Mouse (Mus musculus): ENCODE data around the gene Kcnt1. TPM values are rescaled to one million over a fixed set of nuclear protein-coding genes. Genes with fewer than 3 reads are reported as not detected.

The Kcnt1 gene
- polyA plus RNA-seq, 1 experiment from 2014 or later, result 0.47 TPM

- 95% methylated on average over 3 of the region's 3 CpGs for WGBS
- Histone ChIP-seq H3K4me2 (ENCODE audit: low read depth, low read length) (no peak overlapping the region), H3K9me3 (ENCODE audit: control insufficient read depth, low read length) (no peaks in the 10 kb centered on the region), H3K27ac (replicated peaks; ENCODE audit: low read depth, low read length) (no peak overlapping the region), H3K4me3 (ENCODE audit: low read depth, low read length) (no peak overlapping the region), H3K36me3 (ENCODE audit: control insufficient read depth, insufficient read depth, low read length) (no peaks in the 10 kb centered on the region), H3K4me1 (ENCODE audit: control insufficient read depth, insufficient read depth, low read length) (no peaks in the 10 kb centered on the region), H3K9ac (ENCODE audit: low read depth, low read length) (no peak overlapping the region), H3K27me3 (replicated peaks; ENCODE audit: control insufficient read depth, insufficient read depth, low read length) (no peaks in the 10 kb centered on the region)
- ATAC-seq (ENCODE audit: low read depth), result no peak
- no peak for DNase-seq (ENCODE audit: low spot score)
Measured at GRCm38 (mm10) chr2:25884756-25885155, 21.2 kb downstream of the Kcnt1 start.

DNA sequence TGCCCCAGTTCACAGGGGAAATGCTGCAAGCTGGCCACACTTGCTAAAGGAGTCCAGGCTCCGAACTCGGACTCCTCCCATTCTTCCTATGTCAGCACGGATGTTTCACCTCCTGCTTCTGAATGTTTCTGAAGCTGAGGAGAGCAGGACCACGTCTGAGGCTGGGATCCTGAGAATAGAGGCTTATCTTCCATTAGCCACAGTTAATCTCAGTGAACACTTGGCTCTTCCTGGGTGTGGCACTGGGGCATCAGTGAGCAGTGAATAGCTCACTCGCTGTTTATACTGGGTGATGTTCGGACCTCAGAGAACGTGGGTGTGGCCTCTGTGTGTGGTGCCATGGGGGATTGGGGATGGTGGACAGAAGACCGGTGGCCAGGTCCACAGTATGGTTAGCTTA is 23.7 kb downstream of the Kcnt1 start:
- WGBS, result 58% methylated on average over 8 of the region's 8 CpGs
- H3K9ac ChIP-seq (ENCODE audit: low read depth, low read length), result no peak overlapping the region
- no peaks in the 10 kb centered on the region for H3K27me3 ChIP-seq (replicated peaks; ENCODE audit: control insufficient read depth, insufficient read depth, low read length)
- H3K4me3 ChIP-seq (ENCODE audit: low read depth, low read length), result no peak overlapping the region
- no peaks in the 10 kb centered on the region for H3K4me1 ChIP-seq (ENCODE audit: control insufficient read depth, insufficient read depth, low read length)
- no peaks in the 10 kb centered on the region for H3K36me3 ChIP-seq (ENCODE audit: control insufficient read depth, insufficient read depth, low read length)
- DNase-seq (ENCODE audit: low spot score) (no peak), ATAC-seq (ENCODE audit: low read depth) (no peak)
- no peak overlapping the region for H3K27ac ChIP-seq (replicated peaks; ENCODE audit: low read depth, low read length)
- H3K4me2 ChIP-seq (ENCODE audit: low read depth, low read length), result no peak overlapping the region
- no peaks in the 10 kb centered on the region for H3K9me3 ChIP-seq (ENCODE audit: control insufficient read depth, low read length)

DNA sequence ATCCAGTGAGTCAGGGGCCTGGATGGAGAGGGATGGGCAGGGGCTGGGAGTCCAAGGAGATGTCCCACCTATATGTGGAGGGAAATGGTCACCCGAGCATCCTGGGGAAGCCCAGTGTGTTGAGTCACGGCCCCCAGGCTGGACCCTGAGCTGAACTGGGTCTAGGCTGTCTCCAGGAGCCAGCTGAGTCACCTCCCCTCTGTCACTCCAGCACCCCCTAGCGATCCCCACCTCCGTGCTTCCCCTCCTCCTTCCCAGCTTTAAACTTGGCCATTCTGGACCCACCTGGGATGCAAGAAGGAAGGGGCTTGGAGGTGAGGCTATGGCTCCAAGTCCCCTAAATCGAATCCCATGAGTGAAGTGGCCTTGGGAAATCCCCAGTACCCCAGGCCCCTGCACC is 24.6 kb downstream of the Kcnt1 start:
- ATAC-seq (ENCODE audit: low read depth) (no peak), DNase-seq (ENCODE audit: low spot score) (no peak)
- Histone ChIP-seq H3K4me2 (ENCODE audit: low read depth, low read length) (no peak overlapping the region), H3K9ac (ENCODE audit: low read depth, low read length) (no peak overlapping the region), H3K27ac (replicated peaks; ENCODE audit: low read depth, low read length) (no peak overlapping the region), H3K9me3 (ENCODE audit: control insufficient read depth, low read length) (no peaks in the 10 kb centered on the region), H3K27me3 (replicated peaks; ENCODE audit: control insufficient read depth, insufficient read depth, low read length) (no peaks in the 10 kb centered on the region), H3K36me3 (ENCODE audit: control insufficient read depth, insufficient read depth, low read length) (no peaks in the 10 kb centered on the region), H3K4me3 (ENCODE audit: low read depth, low read length) (no peak overlapping the region), H3K4me1 (ENCODE audit: control insufficient read depth, insufficient read depth, low read length) (no peaks in the 10 kb centered on the region)
- 74% methylated on average over 3 of the region's 5 CpGs for WGBS

GRCm38 (mm10) chr2:25892440-25892839 is 28.9 kb downstream of the Kcnt1 start:
- H3K4me3 ChIP-seq (ENCODE audit: low read depth, low read length), result no peak overlapping the region
- no peak for DNase-seq (ENCODE audit: low spot score)
- no peak overlapping the region for H3K27ac ChIP-seq (replicated peaks; ENCODE audit: low read depth, low read length)
- 78% methylated on average over 7 of the region's 7 CpGs for WGBS
- no peak overlapping the region for H3K9ac ChIP-seq (ENCODE audit: low read depth, low read length)
- H3K9me3 ChIP-seq (ENCODE audit: control insufficient read depth, low read length), result no peaks in the 10 kb centered on the region
- H3K36me3 ChIP-seq (ENCODE audit: control insufficient read depth, insufficient read depth, low read length), result no peaks in the 10 kb centered on the region
- no peaks in the 10 kb centered on the region for H3K27me3 ChIP-seq (replicated peaks; ENCODE audit: control insufficient read depth, insufficient read depth, low read length)
- ATAC-seq (ENCODE audit: low read depth), result no peak
- H3K4me2 ChIP-seq (ENCODE audit: low read depth, low read length), result no peak overlapping the region
- H3K4me1 ChIP-seq (ENCODE audit: control insufficient read depth, insufficient read depth, low read length), result no peaks in the 10 kb centered on the region

DNA sequence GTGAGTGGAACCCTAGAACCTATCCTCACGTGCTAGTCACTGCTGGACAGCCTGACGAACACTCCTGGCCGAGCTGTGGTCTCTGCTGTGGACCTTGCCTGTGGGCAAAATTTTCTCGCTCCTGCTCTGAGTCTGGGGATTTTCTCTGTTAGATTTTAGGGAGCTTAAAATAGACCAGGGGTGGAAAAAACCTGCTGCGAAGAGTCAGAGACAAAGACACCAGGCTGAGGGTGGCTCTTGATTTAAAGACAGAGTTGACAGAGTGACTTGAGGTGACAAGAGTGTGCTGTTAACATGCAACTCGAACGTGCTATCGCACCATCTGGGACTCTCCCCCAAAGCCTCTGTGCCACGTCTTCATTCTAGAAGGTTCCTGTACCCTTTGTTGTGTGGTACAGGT is 35.4 kb downstream of the Kcnt1 start:
- ATAC-seq (ENCODE audit: low read depth) (no peak), DNase-seq (ENCODE audit: low spot score) (no peak)
- Histone ChIP-seq H3K9me3 (ENCODE audit: control insufficient read depth, low read length) (no peaks in the 10 kb centered on the region), H3K27ac (replicated peaks; ENCODE audit: low read depth, low read length) (no peak overlapping the region), H3K9ac (ENCODE audit: low read depth, low read length) (no peak overlapping the region), H3K4me1 (ENCODE audit: control insufficient read depth, insufficient read depth, low read length) (no peaks in the 10 kb centered on the region), H3K36me3 (ENCODE audit: control insufficient read depth, insufficient read depth, low read length) (no peaks in the 10 kb centered on the region), H3K4me3 (ENCODE audit: low read depth, low read length) (no peak overlapping the region), H3K27me3 (replicated peaks; ENCODE audit: control insufficient read depth, insufficient read depth, low read length) (no peaks in the 10 kb centered on the region), H3K4me2 (ENCODE audit: low read depth, low read length) (no peak overlapping the region)
- WGBS, result 77% methylated on average over 9 of the region's 9 CpGs

DNA sequence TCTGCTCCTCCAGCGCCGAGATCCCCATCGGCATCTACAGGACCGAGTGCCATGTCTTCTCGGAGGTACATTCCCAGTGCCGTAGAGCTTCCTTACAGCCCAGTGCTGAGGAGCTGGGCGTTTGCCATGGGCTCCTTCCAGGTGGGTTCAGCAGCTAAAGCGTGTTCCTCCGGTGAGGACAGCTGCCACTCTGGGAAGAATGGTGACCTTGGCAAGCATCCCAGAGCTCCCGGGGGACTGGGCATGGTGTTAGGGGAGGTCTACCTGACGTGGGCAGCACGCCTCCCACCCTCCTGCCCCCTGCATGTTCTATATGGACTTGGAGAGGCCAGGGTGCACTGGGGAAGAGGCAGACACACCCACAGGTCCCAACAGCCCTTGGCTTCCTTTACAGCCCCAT is 46.3 kb downstream of the Kcnt1 start:
- Histone ChIP-seq H3K27ac (replicated peaks; ENCODE audit: low read depth, low read length) (no peak overlapping the region), H3K9me3 (ENCODE audit: control insufficient read depth, low read length) (no peaks in the 10 kb centered on the region), H3K4me1 (ENCODE audit: control insufficient read depth, insufficient read depth, low read length) (no peaks in the 10 kb centered on the region), H3K9ac (ENCODE audit: low read depth, low read length) (no peak overlapping the region), H3K4me2 (ENCODE audit: low read depth, low read length) (no peak overlapping the region), H3K4me3 (ENCODE audit: low read depth, low read length) (no peak overlapping the region), H3K36me3 (ENCODE audit: control insufficient read depth, insufficient read depth, low read length) (no peaks in the 10 kb centered on the region), H3K27me3 (replicated peaks; ENCODE audit: control insufficient read depth, insufficient read depth, low read length) (no peaks in the 10 kb centered on the region)
- DNase-seq (ENCODE audit: low spot score), result no peak
- 83% methylated on average over 12 of the region's 12 CpGs for WGBS
- ATAC-seq (ENCODE audit: low read depth), result no peak

DNA sequence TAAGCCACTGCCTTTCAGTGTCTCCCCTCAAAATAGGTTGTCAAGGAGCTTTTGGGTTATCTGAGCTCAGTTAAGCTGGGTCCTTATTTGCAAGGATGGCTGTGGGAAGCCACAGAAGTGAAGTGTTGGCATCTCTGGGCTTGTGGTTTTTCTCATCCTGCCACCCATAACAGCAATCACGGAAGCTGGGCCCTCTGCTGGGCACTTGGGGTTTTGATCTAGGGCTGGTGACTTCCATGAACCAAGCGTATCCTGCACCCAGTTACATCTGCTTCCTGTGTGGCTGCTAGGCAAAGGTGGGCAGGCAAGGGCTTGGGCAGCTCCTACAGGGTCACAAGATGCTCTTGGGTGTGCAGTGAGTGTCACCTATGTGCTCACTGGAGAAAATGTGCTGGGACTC is 49.7 kb downstream of the Kcnt1 start:
- no peak overlapping the region for H3K4me2 ChIP-seq (ENCODE audit: low read depth, low read length)
- WGBS, result 37% methylated on average over 2 of the region's 2 CpGs

GRCm38 (mm10) chr2:25914201-25914600 is 50.7 kb downstream of the Kcnt1 start:
- H3K9me3 ChIP-seq (ENCODE audit: control insufficient read depth, low read length), result no peaks in the 10 kb centered on the region
- no peak for ATAC-seq (ENCODE audit: low read depth)
- H3K9ac ChIP-seq (ENCODE audit: low read depth, low read length), result no peak overlapping the region
- no peak for DNase-seq (ENCODE audit: low spot score)
- H3K4me2 ChIP-seq (ENCODE audit: low read depth, low read length), result no peak overlapping the region
- H3K4me3 ChIP-seq (ENCODE audit: low read depth, low read length), result no peak overlapping the region
- 83% methylated on average over 4 of the region's 4 CpGs for WGBS
- H3K27ac ChIP-seq (replicated peaks; ENCODE audit: low read depth, low read length), result no peak overlapping the region
- no peaks in the 10 kb centered on the region for H3K36me3 ChIP-seq (ENCODE audit: control insufficient read depth, insufficient read depth, low read length)
- no peaks in the 10 kb centered on the region for H3K4me1 ChIP-seq (ENCODE audit: control insufficient read depth, insufficient read depth, low read length)
- H3K27me3 ChIP-seq (replicated peaks; ENCODE audit: control insufficient read depth, insufficient read depth, low read length), result no peaks in the 10 kb centered on the region

More for the DNA sequence above, 49.7 kb downstream of the Kcnt1 start:
- Histone ChIP-seq H3K4me1 (ENCODE audit: control insufficient read depth, insufficient read depth, low read length) (no peaks in the 10 kb centered on the region), H3K9me3 (ENCODE audit: control insufficient read depth, low read length) (no peaks in the 10 kb centered on the region), H3K4me3 (ENCODE audit: low read depth, low read length) (no peak overlapping the region), H3K27me3 (replicated peaks; ENCODE audit: control insufficient read depth, insufficient read depth, low read length) (no peaks in the 10 kb centered on the region), H3K27ac (replicated peaks; ENCODE audit: low read depth, low read length) (no peak overlapping the region), H3K36me3 (ENCODE audit: control insufficient read depth, insufficient read depth, low read length) (no peaks in the 10 kb centered on the region), H3K9ac (ENCODE audit: low read depth, low read length) (no peak overlapping the region)
- ATAC-seq (ENCODE audit: low read depth), result no peak
- DNase-seq (ENCODE audit: low spot score), result peak; percentile 11

- Histone ChIP-seq H3K9me3 (ENCODE audit: control insufficient read depth, low read length) (no peaks in the 10 kb centered on the region), H3K27me3 (replicated peaks; ENCODE audit: control insufficient read depth, insufficient read depth, low read length) (no peaks in the 10 kb centered on the region), H3K4me3 (ENCODE audit: low read depth, low read length) (no peak overlapping the region), H3K27ac (replicated peaks; ENCODE audit: low read depth, low read length) (no peak overlapping the region), H3K9ac (ENCODE audit: low read depth, low read length) (no peak overlapping the region), H3K36me3 (ENCODE audit: control insufficient read depth, insufficient read depth, low read length) (no peaks in the 10 kb centered on the region), H3K4me1 (ENCODE audit: control insufficient read depth, insufficient read depth, low read length) (no peaks in the 10 kb centered on the region), H3K4me2 (ENCODE audit: low read depth, low read length) (no peak overlapping the region)
- WGBS, result 81% methylated on average over 5 of the region's 5 CpGs
- DNase-seq (ENCODE audit: low spot score) (no peak), ATAC-seq (ENCODE audit: low read depth) (no peak)
Measured at GRCm38 (mm10) chr2:25914821-25915220, 51.3 kb downstream of the Kcnt1 start.

Measured in embryonic facial prominence, embryonic 14.5 days (tissue).